Mouse (Mus musculus): ENCODE measurements around the gene Gm5485. TPM values are rescaled to one million over a fixed set of nuclear protein-coding genes. Genes with fewer than 3 reads are reported as not detected.

The Gm5485 gene
- polyA plus RNA-seq, 1 experiment from 2014 or later: not detected

DNA sequence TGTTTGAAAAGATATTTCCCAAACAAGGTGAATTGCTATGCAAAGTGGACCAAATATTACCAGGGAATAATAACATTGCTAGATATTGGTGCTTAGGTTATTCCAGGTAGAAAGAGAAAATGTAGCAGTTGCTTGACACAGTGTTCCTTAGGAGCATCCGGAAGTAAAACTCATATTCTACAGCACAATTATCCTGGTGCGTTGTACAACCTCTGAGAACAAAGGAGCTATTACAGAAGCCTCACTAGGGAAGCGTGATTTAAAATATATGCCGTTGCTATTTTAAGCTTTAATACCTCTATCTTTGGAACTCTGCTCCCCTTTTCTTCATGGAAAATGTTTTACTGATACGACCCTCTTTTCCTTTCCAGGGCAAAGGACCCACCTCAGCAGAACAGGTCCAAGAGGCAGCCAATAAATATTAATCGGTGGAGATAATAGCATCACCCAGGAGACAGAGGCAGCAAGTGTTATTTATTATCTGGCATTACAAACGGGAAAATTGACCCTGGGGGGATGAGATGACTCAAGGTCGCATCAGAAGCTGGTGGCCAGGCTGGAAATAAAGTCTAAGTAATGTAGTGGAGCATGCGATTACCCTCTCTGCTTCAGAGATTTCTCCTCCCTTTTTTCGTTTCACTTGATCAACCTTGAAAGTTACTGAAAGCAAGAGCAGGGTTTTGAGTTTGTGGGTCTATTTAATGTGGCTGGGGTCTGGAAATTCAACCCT lies 6.4 kb downstream of the Gm5485 start:
- no peaks in the 10 kb centered on the region for H3K27me3 ChIP-seq (ENCODE audit: poor library complexity, severe bottlenecking)
- H3K9me3 ChIP-seq: no peaks in the 10 kb centered on the region
- 86% methylated on average over 10 of the region's 10 CpGs for WGBS
- H3K4me3 ChIP-seq: no peak overlapping the region
- DNase-seq (ENCODE audit: extremely low spot score, low spot score): no peak
- no peak overlapping the region for H3K27ac ChIP-seq
- H3K4me1 ChIP-seq: no peaks in the 10 kb centered on the region
- no peaks in the 10 kb centered on the region for H3K36me3 ChIP-seq (replicated peaks)

DNA sequence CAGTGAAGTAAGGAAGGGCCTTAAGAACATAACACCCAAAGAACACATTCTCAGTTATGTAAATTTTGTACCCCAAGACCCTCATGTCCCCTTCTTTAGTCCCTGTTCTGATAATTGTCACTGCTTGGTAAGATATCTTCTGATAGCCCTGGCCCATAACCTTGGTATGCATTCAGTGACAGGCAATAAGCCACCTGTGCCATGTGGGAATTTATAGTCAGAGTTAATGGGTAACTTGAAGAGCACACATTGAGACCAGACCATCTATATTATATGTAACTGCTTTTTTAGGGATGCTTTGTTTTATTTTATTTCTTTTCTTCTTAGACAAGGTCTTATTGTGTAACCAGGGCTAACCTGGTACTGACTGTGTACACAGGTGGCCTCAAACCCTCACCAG lies 8.2 kb downstream of the Gm5485 start:
- no peaks in the 10 kb centered on the region for H3K9me3 ChIP-seq
- H3K4me1 ChIP-seq: no peaks in the 10 kb centered on the region
- no peak overlapping the region for H3K27ac ChIP-seq
- H3K27me3 ChIP-seq (ENCODE audit: poor library complexity, severe bottlenecking): no peaks in the 10 kb centered on the region
- no peak overlapping the region for H3K4me3 ChIP-seq
- H3K36me3 ChIP-seq (replicated peaks): no peaks in the 10 kb centered on the region
- DNase-seq (ENCODE audit: extremely low spot score, low spot score): no peak

DNA sequence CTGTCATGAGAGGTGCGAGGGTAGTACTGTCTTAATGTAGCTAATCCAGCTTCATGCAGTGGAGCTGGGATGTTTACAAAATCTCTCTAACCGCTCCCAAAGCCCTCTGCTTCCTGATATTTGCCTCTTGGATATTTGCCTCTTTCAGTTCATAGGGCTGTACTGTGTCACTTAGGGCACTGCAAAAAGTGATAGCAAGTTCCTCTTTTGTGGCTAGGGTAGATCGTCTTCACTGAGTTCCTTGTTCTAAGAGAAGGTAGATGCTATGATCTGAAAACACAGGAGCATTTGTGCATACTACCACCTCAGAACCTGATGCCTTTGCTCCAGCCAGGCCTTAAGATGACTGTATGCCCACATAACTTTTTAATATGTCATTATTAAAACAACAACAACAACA lies 8.8 kb downstream of the Gm5485 start:
- Histone ChIP-seq H3K4me1 (no peaks in the 10 kb centered on the region), H3K27ac (no peak overlapping the region), H3K36me3 (replicated peaks) (no peaks in the 10 kb centered on the region), H3K9me3 (no peaks in the 10 kb centered on the region), H3K4me3 (no peak overlapping the region), H3K27me3 (ENCODE audit: poor library complexity, severe bottlenecking) (no peaks in the 10 kb centered on the region)
- no peak for DNase-seq (ENCODE audit: extremely low spot score, low spot score)
- WGBS: 88% methylated on average over 3 of the region's 3 CpGs

DNA sequence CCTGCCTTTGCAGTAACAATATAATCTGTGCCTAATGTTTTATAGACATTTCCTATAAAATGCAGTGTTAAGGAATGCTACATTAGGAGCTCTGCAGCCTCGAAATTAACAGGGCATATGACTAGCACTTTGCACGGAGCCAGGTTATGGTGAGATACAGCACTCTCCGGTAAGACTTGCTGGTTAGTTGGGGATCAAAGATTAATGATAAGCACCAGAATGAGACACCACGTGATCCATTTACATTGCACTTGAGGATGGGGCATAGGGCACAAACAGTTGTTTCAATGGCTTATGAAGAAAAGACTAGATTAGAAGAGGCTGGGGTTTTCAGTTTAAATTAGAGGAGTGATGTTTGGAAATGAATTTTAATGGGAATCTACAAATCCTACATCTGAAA lies 9.3 kb downstream of the Gm5485 start:
- H3K36me3 ChIP-seq (replicated peaks): no peaks in the 10 kb centered on the region
- H3K9me3 ChIP-seq: no peaks in the 10 kb centered on the region
- DNase-seq (ENCODE audit: extremely low spot score, low spot score): no peak
- no peaks in the 10 kb centered on the region for H3K27me3 ChIP-seq (ENCODE audit: poor library complexity, severe bottlenecking)
- H3K4me1 ChIP-seq: no peaks in the 10 kb centered on the region
- H3K27ac ChIP-seq: no peak overlapping the region
- 90% methylated on average over 4 of the region's 4 CpGs for whole genome bisulfite sequencing
- H3K4me3 ChIP-seq: no peak overlapping the region

DNA sequence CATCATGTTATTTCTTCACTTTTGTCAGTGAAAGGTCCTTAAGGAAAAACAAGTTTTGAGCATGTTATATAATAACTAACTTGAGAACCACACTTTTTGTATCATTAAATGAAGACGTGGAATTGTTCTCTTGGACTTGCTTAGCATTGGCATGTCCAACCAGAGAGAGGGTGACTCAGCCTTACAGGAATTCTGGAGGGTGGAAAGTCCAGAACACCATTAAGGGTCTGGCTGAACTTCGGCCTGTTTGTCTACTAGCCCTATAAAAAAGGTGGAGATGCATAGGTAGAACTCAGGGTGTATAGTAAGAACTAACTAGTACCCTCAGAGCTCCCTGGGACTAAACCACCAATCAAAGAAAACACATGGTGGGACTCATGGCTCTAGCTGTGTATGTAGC lies 16.9 kb downstream of the Gm5485 start:
- H3K27ac ChIP-seq: no peak overlapping the region
- no peaks in the 10 kb centered on the region for H3K36me3 ChIP-seq (replicated peaks)
- H3K9me3 ChIP-seq: no peaks in the 10 kb centered on the region
- H3K4me3 ChIP-seq: no peak overlapping the region
- DNase-seq (ENCODE audit: extremely low spot score, low spot score): no peak
- 94% methylated on average over 2 of the region's 2 CpGs for WGBS
- H3K4me1 ChIP-seq: no peaks in the 10 kb centered on the region
- H3K27me3 ChIP-seq (ENCODE audit: poor library complexity, severe bottlenecking): no peaks in the 10 kb centered on the region

DNA sequence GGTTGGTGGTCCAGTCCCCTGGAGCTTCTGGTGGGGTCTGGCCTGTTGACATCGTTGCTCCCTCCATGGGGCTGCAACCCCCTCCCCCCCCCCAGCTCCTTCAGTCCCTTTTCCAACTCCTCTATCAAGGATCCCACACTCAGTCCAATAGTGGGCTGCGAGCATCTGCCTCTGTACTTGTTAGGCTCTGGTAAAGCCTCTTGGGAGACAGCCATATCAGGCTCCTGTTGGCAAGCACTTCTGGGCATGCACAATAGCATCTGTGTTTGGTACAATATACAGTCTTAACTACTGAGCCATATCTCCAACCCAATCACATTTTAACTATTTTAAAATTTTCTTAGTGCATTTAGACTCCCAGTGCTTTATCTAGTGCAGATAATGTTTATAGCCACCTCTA lies 25.2 kb downstream of the Gm5485 start:
- no peak overlapping the region for H3K27ac ChIP-seq
- H3K4me3 ChIP-seq: no peak overlapping the region
- H3K9me3 ChIP-seq: no peaks in the 10 kb centered on the region
- DNase-seq (ENCODE audit: extremely low spot score, low spot score): no peak
- 87% methylated on average over 2 of the region's 2 CpGs for WGBS
- no peaks in the 10 kb centered on the region for H3K36me3 ChIP-seq (replicated peaks)
- no peaks in the 10 kb centered on the region for H3K27me3 ChIP-seq (ENCODE audit: poor library complexity, severe bottlenecking)
- H3K4me1 ChIP-seq: no peaks in the 10 kb centered on the region

DNA sequence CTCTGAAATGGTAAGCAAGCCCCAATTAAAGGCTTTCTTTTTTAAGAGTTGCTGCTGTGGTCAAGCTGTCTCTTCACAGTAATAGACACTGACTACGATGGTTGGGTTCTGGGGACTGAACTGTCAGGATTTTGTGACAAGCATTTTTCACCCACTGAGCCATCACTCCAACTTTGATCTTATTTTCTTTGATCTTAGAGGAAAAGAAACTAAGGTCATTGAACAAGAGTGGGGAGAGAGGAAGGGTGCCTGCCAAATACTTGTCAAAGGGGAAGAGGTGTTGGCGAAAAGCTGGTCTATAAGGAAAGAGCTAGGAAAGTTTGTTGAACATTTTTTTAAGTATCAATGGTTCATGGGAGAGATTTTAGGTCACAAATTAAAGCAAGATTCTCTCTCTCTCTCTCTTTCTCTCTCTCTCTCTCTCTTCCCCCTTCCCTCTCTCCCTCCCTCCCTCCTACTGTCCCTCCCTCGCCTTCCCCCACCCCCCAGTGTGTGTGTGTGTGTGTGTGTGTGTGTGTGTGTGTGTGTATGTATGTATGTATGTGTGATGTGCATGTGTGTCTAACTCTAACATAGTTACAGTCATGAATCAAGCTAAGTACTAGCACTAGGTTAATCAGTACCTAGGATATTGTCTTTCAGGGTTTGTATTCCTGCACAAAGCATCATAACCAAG lies 28.5 kb downstream of the Gm5485 start:
- Histone ChIP-seq H3K27ac (no peak overlapping the region), H3K36me3 (replicated peaks) (no peaks in the 10 kb centered on the region), H3K4me1 (no peaks in the 10 kb centered on the region), H3K4me3 (no peak overlapping the region), H3K27me3 (ENCODE audit: poor library complexity, severe bottlenecking) (no peaks in the 10 kb centered on the region), H3K9me3 (no peaks in the 10 kb centered on the region)
- no peak for DNase-seq (ENCODE audit: extremely low spot score, low spot score)
- WGBS: 90% methylated on average over 2 of the region's 3 CpGs

DNA sequence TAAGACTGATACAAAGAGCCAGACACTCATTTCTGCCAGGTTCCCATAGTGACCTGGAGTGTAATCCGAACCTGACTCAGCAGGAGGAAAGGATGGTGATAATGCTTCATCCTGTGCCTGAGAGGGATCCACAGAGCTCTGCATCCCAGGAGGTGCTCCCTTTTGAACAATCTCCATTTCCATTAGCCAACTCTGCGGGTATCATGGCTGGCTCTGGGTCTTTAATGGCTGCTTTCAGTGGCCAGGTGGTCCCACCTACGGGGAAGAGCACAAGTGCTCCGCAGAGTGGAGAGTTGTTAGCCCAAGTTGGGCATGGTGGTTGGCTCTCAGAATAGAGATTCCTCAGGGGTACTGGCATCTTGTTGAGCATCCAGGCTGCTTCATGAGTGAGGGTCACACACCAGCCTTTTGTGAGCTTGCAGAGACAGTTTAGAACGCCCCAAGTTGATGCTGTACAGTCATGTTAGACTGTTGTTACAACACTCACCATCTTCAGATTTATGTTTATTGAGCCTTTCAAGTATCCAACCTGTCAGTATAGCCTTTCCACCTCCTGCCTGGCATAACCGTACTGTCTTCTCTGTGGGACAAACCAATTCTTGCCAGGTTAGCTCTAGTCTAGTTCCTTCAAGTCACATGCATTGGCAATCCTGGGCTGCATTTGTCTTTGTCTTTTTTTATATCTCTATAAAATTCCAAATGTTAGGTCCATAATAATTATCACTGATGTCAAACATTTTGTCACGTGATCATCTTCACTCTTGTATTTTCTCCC lies 38.3 kb downstream of the Gm5485 start:
- Histone ChIP-seq H3K27ac (no peak overlapping the region), H3K9me3 (no peaks in the 10 kb centered on the region), H3K27me3 (ENCODE audit: poor library complexity, severe bottlenecking) (no peaks in the 10 kb centered on the region), H3K36me3 (replicated peaks) (no peaks in the 10 kb centered on the region), H3K4me3 (no peak overlapping the region), H3K4me1 (no peaks in the 10 kb centered on the region)
- DNase-seq (ENCODE audit: extremely low spot score, low spot score): no peak
- WGBS: 84% methylated on average over 7 of the region's 7 CpGs

DNA sequence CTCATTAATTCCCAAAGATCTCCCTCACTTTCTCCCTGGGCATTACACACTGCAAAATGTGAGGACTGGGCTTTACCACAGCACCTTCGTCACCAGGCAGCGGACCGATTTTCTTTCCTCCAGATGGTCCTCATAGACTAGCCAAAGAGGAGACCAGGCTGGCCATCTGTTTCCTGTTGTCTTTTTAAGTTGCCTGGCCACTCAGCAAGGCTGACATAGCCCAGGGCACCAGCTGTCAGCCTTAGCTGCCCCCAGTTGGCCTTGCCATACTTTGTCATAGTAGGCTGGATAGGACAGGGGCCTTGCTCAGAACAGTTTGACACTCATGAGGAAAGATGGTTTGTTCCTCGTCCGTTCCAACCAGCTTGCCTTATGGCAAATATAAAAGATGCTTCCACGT lies 39.8 kb downstream of the Gm5485 start:
- H3K36me3 ChIP-seq (replicated peaks): no peaks in the 10 kb centered on the region
- no peaks in the 10 kb centered on the region for H3K27me3 ChIP-seq (ENCODE audit: poor library complexity, severe bottlenecking)
- no peaks in the 10 kb centered on the region for H3K9me3 ChIP-seq
- DNase-seq (ENCODE audit: extremely low spot score, low spot score): no peak
- no peak overlapping the region for H3K4me3 ChIP-seq
- H3K27ac ChIP-seq: no peak overlapping the region
- WGBS: 68% methylated on average over 6 of the region's 6 CpGs
- no peaks in the 10 kb centered on the region for H3K4me1 ChIP-seq

DNA sequence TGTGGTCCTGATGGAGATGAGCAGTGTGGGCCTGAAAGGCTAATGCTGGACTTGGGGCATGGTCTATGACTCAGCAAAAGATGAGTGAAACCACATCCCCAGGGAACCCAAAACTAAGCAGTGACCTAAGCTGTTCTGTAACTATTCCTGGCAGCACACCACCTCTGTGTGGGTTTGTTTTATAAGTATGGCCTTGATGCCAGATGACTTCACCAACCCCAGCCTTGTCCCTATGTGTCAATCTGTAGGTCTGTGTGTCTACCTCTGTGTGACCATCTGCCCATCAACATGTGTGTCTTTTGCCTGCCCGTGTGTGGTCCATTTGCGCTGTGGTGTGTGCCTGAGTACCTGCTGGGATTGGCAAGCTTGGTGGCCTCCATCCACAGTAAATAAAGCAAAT lies 44.1 kb downstream of the Gm5485 start:
- Histone ChIP-seq H3K4me3 (no peak overlapping the region), H3K4me1 (no peaks in the 10 kb centered on the region), H3K27ac (no peak overlapping the region), H3K36me3 (replicated peaks) (no peaks in the 10 kb centered on the region), H3K27me3 (ENCODE audit: poor library complexity, severe bottlenecking) (no peaks in the 10 kb centered on the region), H3K9me3 (no peaks in the 10 kb centered on the region)
- DNase-seq (ENCODE audit: extremely low spot score, low spot score): no peak
- whole genome bisulfite sequencing: 92% methylated on average over 2 of the region's 2 CpGs

DNA sequence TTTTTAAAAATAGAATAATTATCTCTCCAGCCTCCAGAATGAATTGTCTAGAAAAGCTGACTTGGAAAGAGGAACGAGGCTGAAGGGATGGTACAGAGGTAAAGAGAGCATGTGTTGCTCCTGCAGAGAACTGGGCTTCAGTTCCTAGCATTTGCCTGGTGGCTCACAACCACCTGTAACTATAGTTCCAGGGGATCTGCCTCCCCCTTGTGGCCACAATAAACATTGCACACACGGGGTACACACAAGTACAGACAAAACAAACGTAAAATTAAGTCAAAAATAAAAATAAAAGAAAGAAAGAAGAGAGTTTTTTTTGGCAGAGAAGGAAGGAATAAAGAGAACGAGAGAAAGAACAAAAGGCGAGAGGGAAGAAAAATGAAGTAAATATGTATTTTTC lies 45.4 kb downstream of the Gm5485 start:
- DNase-seq (ENCODE audit: extremely low spot score, low spot score): no peak
- no peaks in the 10 kb centered on the region for H3K4me1 ChIP-seq
- H3K9me3 ChIP-seq: no peaks in the 10 kb centered on the region
- no peak overlapping the region for H3K27ac ChIP-seq
- no peaks in the 10 kb centered on the region for H3K27me3 ChIP-seq (ENCODE audit: poor library complexity, severe bottlenecking)
- H3K36me3 ChIP-seq (replicated peaks): no peaks in the 10 kb centered on the region
- no peak overlapping the region for H3K4me3 ChIP-seq
- 88% methylated on average over 5 of the region's 5 CpGs for WGBS

DNA sequence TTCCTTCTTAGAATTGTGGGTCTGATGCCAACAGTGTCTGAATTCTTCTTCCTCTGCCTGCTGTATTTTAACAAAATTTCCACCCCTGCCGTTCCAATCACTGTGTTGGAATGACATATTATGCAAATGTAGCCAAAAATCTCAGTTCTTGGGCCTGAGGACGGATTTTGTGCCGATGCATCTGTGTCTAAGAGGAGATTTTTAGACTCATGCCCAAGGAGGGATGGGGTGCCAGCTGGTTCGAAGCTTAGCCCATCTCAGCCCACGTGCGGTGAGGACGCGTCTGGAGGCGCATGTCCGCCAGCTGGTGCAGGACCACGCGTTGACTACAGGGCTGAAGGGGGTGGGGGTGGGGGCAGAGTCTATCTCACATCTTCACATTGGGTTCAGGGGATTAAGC lies 51.3 kb downstream of the Gm5485 start:
- Histone ChIP-seq H3K36me3 (replicated peaks) (no peaks in the 10 kb centered on the region), H3K4me3 (no peak overlapping the region), H3K9me3 (0 out of 2 replicates have a peak, but pooled peaks cover 3% of the 10 kb centered on the region), H3K27ac (no peak overlapping the region), H3K4me1 (no peaks in the 10 kb centered on the region), H3K27me3 (ENCODE audit: poor library complexity, severe bottlenecking) (no peaks in the 10 kb centered on the region)
- DNase-seq (ENCODE audit: extremely low spot score, low spot score): no peak
- 95% methylated on average over 12 of the region's 12 CpGs for WGBS

DNA sequence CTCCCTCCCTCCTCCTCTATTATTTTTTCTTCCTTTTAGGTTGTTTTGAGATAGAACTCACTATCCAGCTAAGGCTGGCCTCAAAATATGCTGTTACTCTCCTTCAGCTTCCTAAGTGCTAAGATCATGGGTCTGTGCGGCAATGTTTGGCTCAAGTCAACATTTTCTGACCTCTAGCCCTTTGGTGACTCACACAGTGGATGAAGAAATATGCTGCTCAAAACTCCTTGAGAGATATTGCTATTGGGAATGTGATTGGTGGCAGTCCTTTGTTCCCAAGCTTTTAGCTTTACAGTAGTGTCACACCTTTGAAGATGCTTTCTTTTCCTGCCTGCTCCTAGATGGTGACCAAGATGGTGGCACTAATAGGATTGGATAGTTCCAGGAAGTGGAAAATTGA lies 55.8 kb downstream of the Gm5485 start:
- Histone ChIP-seq H3K4me3 (no peak overlapping the region), H3K9me3 (0 out of 2 replicates have a peak, but pooled peaks cover 3% of the 10 kb centered on the region), H3K27ac (no peak overlapping the region), H3K27me3 (ENCODE audit: poor library complexity, severe bottlenecking) (no peaks in the 10 kb centered on the region), H3K36me3 (replicated peaks) (no peaks in the 10 kb centered on the region), H3K4me1 (no peaks in the 10 kb centered on the region)
- DNase-seq (ENCODE audit: extremely low spot score, low spot score): no peak
- 98% methylated on average over 1 of the region's 1 CpGs for WGBS
